Mouse (Mus musculus) regulatory T cell (primary cell): Measurements from ENCODE around the gene Clmp.

ENCODE experiments used
- in situ Hi-C: fragments of 300-600 bp; cut with MboI, MseI; formaldehyde crosslinking; loops from one replicate; pipeline ENCODE4 v1.15.1; 2025; ENCODE audit warnings: high pct_unique_total_duplicates

The Clmp gene

GRCm38 (mm10) chr9:40690511-40690910 is 4.7 kb downstream of the Clmp start:
- in situ Hi-C loops: no loop called here

GRCm38 (mm10) chr9:40693026-40693425 is 7.3 kb downstream of the Clmp start:
- in situ Hi-C loops: no loop called here

- in situ Hi-C loops: no loop called here
These were observed 8.0 kb downstream of the Clmp start for GRCm38 (mm10) chr9:40693768-40694167.

- in situ Hi-C loops: no loop called here
These were observed 8.5 kb downstream of the Clmp start for GRCm38 (mm10) chr9:40694284-40694683.

GRCm38 (mm10) chr9:40696086-40696485 is 10.3 kb downstream of the Clmp start:
- in situ Hi-C loops: no loop called here

- in situ Hi-C loops: no loop called here
These were observed 13.4 kb downstream of the Clmp start for GRCm38 (mm10) chr9:40699194-40699593.

GRCm38 (mm10) chr9:40700253-40700652 is 14.5 kb downstream of the Clmp start:
- in situ Hi-C loops: no loop called here

- in situ Hi-C loops: no loop called here
These were observed 18.9 kb downstream of the Clmp start for GRCm38 (mm10) chr9:40704364-40705276.

GRCm38 (mm10) chr9:40708448-40709140 is 22.8 kb downstream of the Clmp start:
- in situ Hi-C loops: no loop called here

- in situ Hi-C loops: no loop called here
These were observed 23.4 kb downstream of the Clmp start for GRCm38 (mm10) chr9:40709141-40709537.

GRCm38 (mm10) chr9:40709587-40709986 is 23.8 kb downstream of the Clmp start:
- in situ Hi-C loops: no loop called here

- in situ Hi-C loops: no loop called here
These were observed 24.2 kb downstream of the Clmp start for GRCm38 (mm10) chr9:40709991-40710390.

GRCm38 (mm10) chr9:40711654-40712053 is 25.9 kb downstream of the Clmp start:
- in situ Hi-C loops: no loop called here

GRCm38 (mm10) chr9:40717182-40717874 is 31.6 kb downstream of the Clmp start:
- in situ Hi-C loops: no loop called here

GRCm38 (mm10) chr9:40717875-40718185 is 32.1 kb downstream of the Clmp start:
- in situ Hi-C loops: no loop called here

GRCm38 (mm10) chr9:40720881-40721280 is 35.1 kb downstream of the Clmp start:
- in situ Hi-C loops: no loop called here

- in situ Hi-C loops: no loop called here
These were observed 37.6 kb downstream of the Clmp start for GRCm38 (mm10) chr9:40723311-40723772.

- in situ Hi-C loops: no loop called here
These were observed 39.2 kb downstream of the Clmp start for GRCm38 (mm10) chr9:40724978-40725377.

- in situ Hi-C loops: no loop called here
These were observed 41.5 kb downstream of the Clmp start for GRCm38 (mm10) chr9:40727140-40727823.

- in situ Hi-C loops: no loop called here
These were observed 42.2 kb downstream of the Clmp start for GRCm38 (mm10) chr9:40727824-40728495.

- in situ Hi-C loops: no loop called here
These were observed 44.5 kb downstream of the Clmp start for GRCm38 (mm10) chr9:40730302-40730700.
